Mouse (Mus musculus) liver, embryonic 14.5 days (tissue): ENCODE measurements around the gene Gpr63. TPM values are rescaled to one million over a fixed set of nuclear protein-coding genes. Genes with fewer than 3 reads are reported as not detected.
"Not testable (repeated sequence)": the region's sequence is repeated elsewhere in the genome, so short reads cannot be mapped to it uniquely, and the experiment has no call there.

Source experiments
- ATAC-seq: fragments of 200-750 bp; cut with Nextera tagmentation; 2 replicates; pipeline ENCODE4 v1.8.0; 2017; ENCODE audit warnings: moderate number of reproducible peaks, mild to moderate bottlenecking, moderate library complexity; ENCODE audit not compliant: insufficient read depth
- DNase-seq, 3 experiments: peaks; one replicate each; pipeline ENCODE4 v3.0.0-alpha.2; 2012 to 2013; ENCODE audit warnings: low read depth in 3 of 3, low spot score in 3 of 3
- H3K27ac ChIP-seq: fragments of 300-500 bp; sonication (generic); 2 replicates; pipeline ENCODE4 v1.5.1; 2014; ENCODE audit warnings: moderate library complexity, mild to moderate bottlenecking, control low read depth, inconsistent platforms
- H3K27me3 ChIP-seq: fragments of 300-500 bp; sonication (generic); 2 replicates; pipeline ENCODE4 v1.6.1; 2014; ENCODE audit warnings: mild to moderate bottlenecking, low read length, moderate library complexity; ENCODE audit not compliant: control insufficient read depth, insufficient read depth
- H3K36me3 ChIP-seq: fragments of 300-500 bp; sonication (generic); replicated peaks from 2 replicates; pipeline ENCODE4 v1.6.1; 2014; ENCODE audit warnings: low read depth; ENCODE audit not compliant: control insufficient read depth, insufficient read depth
- H3K4me1 ChIP-seq, 2 experiments: fragments of 200-500 bp in 1 of 2; fragments of 300-500 bp in 1 of 2; sonication (generic) in 1 of 2; replicated peaks; 2 replicates each; pipeline ENCODE4 v1.6.1; 2012 to 2014; ENCODE audit warnings: antibody characterized with exemption in 1 of 2, inconsistent platforms in 1 of 2, low read length in 1 of 2; ENCODE audit not compliant: control insufficient read depth in 2 of 2, insufficient read depth in 2 of 2
- H3K4me2 ChIP-seq: fragments of 300-500 bp; sonication (generic); 2 replicates; pipeline ENCODE4 v1.6.1; 2014; ENCODE audit warnings: low read depth, mild to moderate bottlenecking, control low read depth, moderate library complexity
- H3K4me3 ChIP-seq, 2 experiments: fragments of 200-500 bp in 1 of 2; fragments of 300-500 bp in 1 of 2; sonication (generic) in 1 of 2; 2 replicates each; pipeline ENCODE4 v1.5.1; 2012 to 2014; ENCODE audit warnings: low read depth in 2 of 2, low read length in 2 of 2, mild to moderate bottlenecking in 2 of 2, control low read depth in 1 of 2, inconsistent platforms in 1 of 2, moderate library complexity in 1 of 2; ENCODE audit not compliant: insufficient read depth in 1 of 2
- H3K9ac ChIP-seq: fragments of 300-500 bp; sonication (generic); replicated peaks from 2 replicates; pipeline ENCODE4 v1.6.1; 2014; ENCODE audit warnings: mild to moderate bottlenecking, control low read depth, moderate library complexity
- H3K9me3 ChIP-seq: fragments of 300-500 bp; sonication (generic); 2 replicates; pipeline ENCODE4 v1.6.1; 2016; ENCODE audit warnings: low read length, mixed read lengths; ENCODE audit not compliant: control insufficient read depth
- CTCF ChIP-seq: IDR thresholded peaks from 2 replicates; pipeline ENCODE4 v1.5.1; 2016; ENCODE audit warnings: antibody characterized with exemption, low read depth, control low read depth
- EP300 ChIP-seq: IDR thresholded peaks from 2 replicates; pipeline ENCODE4 v1.6.1; 2016; ENCODE audit warnings: antibody characterized with exemption, low read depth
- WGBS: fragments of 180-500 bp; shearing (Covaris S2); extraction: QIAGEN DNeasy Blood & Tissue Kit; methylation state at CpG from one replicate; pipeline ENCODE4 v1.1.7; 2014; ENCODE audit not compliant: insufficient replicate concordance; 5-methylcytosine and 5-hydroxymethylcytosine counted together
- polyA plus RNA-seq, 2 experiments: library from polyadenylated mRNA; depleted of rRNA in 1 of 2; stranded (reverse) in 1 of 2; unstranded in 1 of 2; fragments of >200 nt; fragmentation: Nextera tagmentation in 1 of 2; extraction: Ambion mirVana in 1 of 2; gene quantifications; 2 replicates each; pipeline versions ENCODE4 v1.2.1 to v1.2.3; 2012 to 2014

Gene Gpr63
- polyA plus RNA-seq, 2 experiments = 0.02 TPM; not detected in 1

DNA sequence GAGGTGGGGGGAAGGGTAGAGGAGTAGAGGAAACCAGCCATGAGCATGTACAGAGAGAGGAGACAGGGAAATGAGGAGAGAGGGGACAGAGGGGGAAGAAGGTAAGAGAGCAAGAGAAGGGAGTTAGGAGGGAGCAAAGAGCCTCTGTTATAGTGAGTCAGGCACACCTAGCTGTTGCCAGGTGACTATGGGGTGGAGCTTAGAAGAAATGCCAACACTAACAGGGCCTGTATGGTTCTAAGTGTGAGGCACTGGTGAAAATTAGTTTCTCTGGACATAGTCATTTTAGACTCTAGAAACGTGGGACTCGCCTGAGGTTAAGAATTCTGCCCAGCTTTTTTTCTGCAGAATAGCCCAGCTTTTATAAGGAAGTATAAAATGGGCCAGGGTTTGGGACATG, 71.1 kb downstream of the Gpr63 start:
- Histone ChIP-seq H3K4me3 (no peak overlapping the region), H3K4me2 (no peak overlapping the region), H3K27ac (no peak overlapping the region), H3K27me3 (no peaks in the 10 kb centered on the region), H3K9me3 (no peaks in the 10 kb centered on the region), H3K36me3 (no peaks in the 10 kb centered on the region), H3K4me1 (no peaks in the 10 kb centered on the region), H3K9ac (no peak overlapping the region)
- TF ChIP-seq CTCF (no peak), EP300 (no peak)
- WGBS = 37% methylated on average over 2 of the region's 2 CpGs
- DNase-seq (no peak), ATAC-seq (no peak)

DNA sequence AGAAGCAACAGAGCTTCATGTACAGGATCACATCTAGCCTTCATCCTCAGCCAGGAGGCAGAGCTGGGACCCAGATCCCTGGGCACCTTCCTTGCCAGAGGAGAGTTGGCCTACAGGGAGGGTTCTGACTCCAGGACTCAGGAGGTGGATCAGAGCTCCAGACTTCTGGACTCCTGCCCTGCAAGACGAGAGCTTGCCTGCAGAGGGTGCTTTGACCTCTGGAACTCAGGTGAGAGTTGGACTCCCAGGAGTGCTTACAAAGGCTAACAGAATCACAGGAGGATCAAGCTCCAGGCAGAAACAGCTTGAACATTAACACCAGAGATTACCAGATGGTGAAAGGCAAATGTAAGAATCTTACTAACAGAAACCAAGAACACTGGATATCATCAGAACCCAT, 89.3 kb downstream of the Gpr63 start:
- H3K9me3 ChIP-seq = not testable (repeated sequence)

More for the DNA sequence above, 89.3 kb downstream of the Gpr63 start:
- H3K4me3 ChIP-seq, H3K9ac ChIP-seq, H3K36me3 ChIP-seq, H3K4me1 ChIP-seq, H3K27me3 ChIP-seq, H3K27ac ChIP-seq, ATAC-seq, DNase-seq, H3K4me2 ChIP-seq: not testable (repeated sequence)
- WGBS = 21% methylated on average over 1 of the region's 1 CpGs

Other genes starting within 250 kb of the Gpr63 start
- gene Klhl32, start 115.3 kb upstream of the Gpr63 start, polyA plus RNA-seq (2012; rRNA removed) = 0.01 and 0.06 TPM in 2 replicates
- 0.14 and 0.23 TPM in 2 replicates for gene Klhl32, start 115.3 kb upstream of the Gpr63 start, polyA plus RNA-seq (2014; fragmentation: Nextera tagmentation; extraction: Ambion mirVana)
- 3.2 and 6.3 TPM in 2 replicates for gene Ndufaf4, start 68.3 kb upstream of the Gpr63 start, polyA plus RNA-seq (2012; rRNA removed)
- 31.6 and 32.2 TPM in 2 replicates for gene Ndufaf4, start 68.3 kb upstream of the Gpr63 start, polyA plus RNA-seq (2014; fragmentation: Nextera tagmentation; extraction: Ambion mirVana)